Mouse (Mus musculus) ES-E14 (cell line): Measurements from ENCODE around the gene Dmkn.

Source experiments
- HCFC1 ChIP-seq: IDR thresholded peaks from 2 replicates; pipeline ENCODE4 v1.6.1; 2012; ENCODE audit warnings: low read length, inconsistent platforms, borderline replicate concordance; ENCODE audit not compliant: insufficient read depth
- ZC3H11A ChIP-seq: IDR thresholded peaks from 2 replicates; pipeline ENCODE4 v1.6.1; 2012; ENCODE audit warnings: low read depth, mild to moderate bottlenecking, inconsistent platforms, low read length, borderline replicate concordance
- ZNF384 ChIP-seq: IDR thresholded peaks from 2 replicates; pipeline ENCODE4 v1.6.1; 2012; ENCODE audit warnings: low read depth, low read length, inconsistent platforms

DNA sequence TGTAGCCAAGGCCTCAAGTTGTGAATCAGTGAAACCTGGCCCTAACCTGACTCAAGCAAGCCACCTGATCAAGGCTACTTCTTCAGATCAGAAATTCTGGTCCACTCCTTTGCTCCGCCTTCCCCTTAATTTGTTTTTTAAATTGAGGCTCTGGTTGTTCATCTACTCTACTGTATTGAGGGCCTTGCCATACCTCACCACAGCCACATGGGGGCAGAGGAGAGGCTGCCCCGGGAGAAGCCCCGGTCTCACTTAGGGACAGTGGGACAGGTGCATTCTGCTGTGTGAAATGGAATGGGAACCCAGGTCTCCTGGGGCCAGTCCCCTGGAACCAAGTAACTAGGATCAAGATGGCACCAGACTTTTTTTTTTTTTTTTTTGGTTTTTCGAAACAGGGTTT, 18.2 kb downstream of the Dmkn start:
- TF ChIP-seq ZNF384 = no peak
- TF ChIP-seq HCFC1 = no peak
- TF ChIP-seq ZC3H11A = no peak
